Mouse (Mus musculus): ENCODE measurements at regions not wholly inside any gene's neighbourhood (a gene's known extent, or its start where the extent isn't known, plus 50 kb on each side); places are given as distances from the start of the nearest gene placed in this dataset.

GRCm38 (mm10) chr14:100610017-100610760 lies 325.7 kb upstream of the Klf12 start:
- peak; percentile 17 for DNase-seq (ENCODE audit: low spot score)

- no peak for DNase-seq (ENCODE audit: low spot score)
Observed at GRCm38 (mm10) chr14:100607109-100607508, 322.6 kb upstream of the Klf12 start.

- DNase-seq (ENCODE audit: low spot score), result no peak
Observed at GRCm38 (mm10) chr14:100600886-100601451, 316.5 kb upstream of the Klf12 start.

GRCm38 (mm10) chr14:100570026-100570425 lies 285.5 kb upstream of the Klf12 start:
- no peak for DNase-seq (ENCODE audit: low spot score)

- no peak for DNase-seq (ENCODE audit: low spot score)
Observed at GRCm38 (mm10) chr14:100561884-100562283, 277.4 kb upstream of the Klf12 start.

GRCm38 (mm10) chr14:100558378-100558777 lies 273.9 kb upstream of the Klf12 start:
- DNase-seq (ENCODE audit: low spot score), result no peak

- no peak for DNase-seq (ENCODE audit: low spot score)
Observed at GRCm38 (mm10) chr14:100552466-100552865, 268.0 kb upstream of the Klf12 start.

GRCm38 (mm10) chr14:100550266-100550665 lies 265.8 kb upstream of the Klf12 start:
- no peak for DNase-seq (ENCODE audit: low spot score)

- DNase-seq (ENCODE audit: low spot score), result no peak
Observed at GRCm38 (mm10) chr14:100530217-100530616, 245.7 kb upstream of the Klf12 start.

- no peak for DNase-seq (ENCODE audit: low spot score)
Observed at GRCm38 (mm10) chr14:100529758-100530157, 245.3 kb upstream of the Klf12 start.

- DNase-seq (ENCODE audit: low spot score), result no peak
Observed at GRCm38 (mm10) chr14:100509396-100509795, 224.9 kb upstream of the Klf12 start.

- DNase-seq (ENCODE audit: low spot score), result no peak
Observed at GRCm38 (mm10) chr14:100508087-100508486, 223.6 kb upstream of the Klf12 start.

GRCm38 (mm10) chr14:100507616-100508015 lies 223.1 kb upstream of the Klf12 start:
- no peak for DNase-seq (ENCODE audit: low spot score)

- no peak for DNase-seq (ENCODE audit: low spot score)
Observed at GRCm38 (mm10) chr14:100488837-100489236, 204.4 kb upstream of the Klf12 start.

- DNase-seq (ENCODE audit: low spot score), result no peak
Observed at GRCm38 (mm10) chr14:100485489-100485888, 201.0 kb upstream of the Klf12 start.

- DNase-seq (ENCODE audit: low spot score), result no peak
Observed at GRCm38 (mm10) chr14:100484101-100484500, 199.6 kb upstream of the Klf12 start.

- peak; percentile 24 for DNase-seq (ENCODE audit: low spot score)
Observed at GRCm38 (mm10) chr14:100477595-100478380, 193.3 kb upstream of the Klf12 start.

GRCm38 (mm10) chr14:100468311-100468710 lies 183.8 kb upstream of the Klf12 start:
- no peak for DNase-seq (ENCODE audit: low spot score)

- no peak for DNase-seq (ENCODE audit: low spot score)
Observed at GRCm38 (mm10) chr14:100462321-100462720, 177.8 kb upstream of the Klf12 start.

GRCm38 (mm10) chr14:100461141-100462043 lies 176.9 kb upstream of the Klf12 start:
- DNase-seq (ENCODE audit: low spot score), result peak; percentile 74

- DNase-seq (ENCODE audit: low spot score), result no peak
Observed at GRCm38 (mm10) chr14:100459601-100460290, 175.3 kb upstream of the Klf12 start.
